Mouse (Mus musculus) liver, adult 2 months (tissue): ENCODE measurements around the gene Epb41l5.

Experiments
- CTCF ChIP-seq: fragments of 200-500 bp; IDR thresholded peaks from 2 replicates; pipeline ENCODE4 v1.5.1; 2011; ENCODE audit warnings: low read depth, low read length, control low read depth
- POLR2A ChIP-seq: fragments of 200-500 bp; IDR thresholded peaks from 2 replicates; pipeline ENCODE4 v1.6.1; 2011; ENCODE audit warnings: low read length, control low read depth; ENCODE audit not compliant: insufficient read depth; ENCODE audit errors: extremely low read depth

GRCm38 (mm10) chr1:119534341-119534740, 114.5 kb downstream of the Epb41l5 start:
- TF ChIP-seq CTCF: no peak
- TF ChIP-seq POLR2A: no peak
